Mouse (Mus musculus): ENCODE measurements around the gene Gab2. TPM values are rescaled to one million over a fixed set of nuclear protein-coding genes. Genes with fewer than 3 reads are reported as not detected.
A peak's percentile ranks its signal among the peaks of the same experiment; 100 is the strongest.

The Gab2 gene
- polyA plus RNA-seq, 1 experiment: 9.2 TPM

DNA sequence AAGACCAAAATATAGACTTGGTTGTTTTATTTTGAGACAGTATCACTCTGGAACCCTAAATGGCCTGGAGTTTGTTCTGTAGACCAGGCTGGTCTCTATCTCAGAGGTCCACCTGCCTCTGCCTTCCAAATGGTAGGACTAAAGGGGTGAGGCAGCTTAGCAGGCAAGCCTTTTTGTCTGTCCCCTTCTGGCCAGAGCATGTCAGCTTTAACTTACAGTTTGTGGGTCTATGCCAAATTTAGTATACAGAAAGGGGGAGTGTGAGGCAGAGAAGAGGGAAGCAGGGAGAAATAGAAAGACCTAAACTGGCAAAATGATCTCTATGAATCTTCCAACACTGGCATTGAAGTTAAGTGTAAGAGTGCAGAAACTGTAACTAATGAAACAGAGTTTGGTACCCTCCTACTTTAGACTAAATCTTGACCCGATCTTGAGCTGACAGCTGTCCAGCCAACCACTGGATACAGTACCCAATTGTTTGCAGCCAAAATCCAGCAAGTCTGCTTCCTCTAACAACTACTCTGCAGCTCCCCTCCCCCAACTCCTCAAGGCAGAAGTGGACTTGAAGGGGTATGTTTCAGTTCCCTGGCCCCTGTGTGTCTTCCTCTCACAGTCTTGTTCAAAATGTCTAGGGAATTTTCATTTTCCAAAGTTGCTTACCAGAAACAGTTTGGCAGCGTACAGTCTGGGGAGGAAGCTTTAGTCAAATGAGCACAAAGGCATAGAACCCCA lies 73.5 kb downstream of the Gab2 start:
- Histone ChIP-seq H3K4me3 (replicated peaks; ENCODE audit: control insufficient read depth, low read depth, low read length) (no peak overlapping the region), H3K4me1 (ENCODE audit: control insufficient read depth, insufficient read depth, low read length) (no peaks in the 10 kb centered on the region; the same call in 1 of the 2 replicates), H3K27ac (ENCODE audit: control insufficient read depth, insufficient read depth, low read depth, low read length, poor library complexity) (peak overlapping the region; percentile 12)
- WGBS: 35% methylated on average over 2 of the region's 2 CpGs
- TF ChIP-seq POLR2A (IDR thresholded peaks at IDR 0.05; ENCODE audit: borderline replicate concordance, control insufficient read depth, low read depth, low read length) (no peak), CTCF (IDR thresholded peaks at IDR 0.05; ENCODE audit: control insufficient read depth, insufficient read depth, low read length) (no peak)

GRCm38 (mm10) chr7:97164261-97164660 lies 82.9 kb downstream of the Gab2 start:
- WGBS: 69% methylated on average over 1 of the region's 1 CpGs
- Histone ChIP-seq H3K27ac (ENCODE audit: control insufficient read depth, insufficient read depth, low read depth, low read length, poor library complexity) (no peak overlapping the region), H3K4me1 (ENCODE audit: control insufficient read depth, insufficient read depth, low read length) (no peaks in the 10 kb centered on the region), H3K4me3 (replicated peaks; ENCODE audit: control insufficient read depth, low read depth, low read length) (no peak overlapping the region)
- TF ChIP-seq CTCF (IDR thresholded peaks at IDR 0.05; ENCODE audit: control insufficient read depth, insufficient read depth, low read length) (no peak), POLR2A (IDR thresholded peaks at IDR 0.05; ENCODE audit: borderline replicate concordance, control insufficient read depth, low read depth, low read length) (no peak)

GRCm38 (mm10) chr7:97171089-97171488 lies 89.7 kb downstream of the Gab2 start:
- 92% methylated on average over 1 of the region's 1 CpGs for WGBS
- H3K27ac ChIP-seq (ENCODE audit: control insufficient read depth, insufficient read depth, low read depth, low read length, poor library complexity): no peak overlapping the region
- H3K4me1 ChIP-seq (ENCODE audit: control insufficient read depth, insufficient read depth, low read length): no peaks in the 10 kb centered on the region; the same call in 1 of the 2 replicates
- TF ChIP-seq CTCF (IDR thresholded peaks at IDR 0.05; ENCODE audit: control insufficient read depth, insufficient read depth, low read length): no peak
- TF ChIP-seq POLR2A (IDR thresholded peaks at IDR 0.05; ENCODE audit: borderline replicate concordance, control insufficient read depth, low read depth, low read length): no peak
- no peak overlapping the region for H3K4me3 ChIP-seq (replicated peaks; ENCODE audit: control insufficient read depth, low read depth, low read length)

DNA sequence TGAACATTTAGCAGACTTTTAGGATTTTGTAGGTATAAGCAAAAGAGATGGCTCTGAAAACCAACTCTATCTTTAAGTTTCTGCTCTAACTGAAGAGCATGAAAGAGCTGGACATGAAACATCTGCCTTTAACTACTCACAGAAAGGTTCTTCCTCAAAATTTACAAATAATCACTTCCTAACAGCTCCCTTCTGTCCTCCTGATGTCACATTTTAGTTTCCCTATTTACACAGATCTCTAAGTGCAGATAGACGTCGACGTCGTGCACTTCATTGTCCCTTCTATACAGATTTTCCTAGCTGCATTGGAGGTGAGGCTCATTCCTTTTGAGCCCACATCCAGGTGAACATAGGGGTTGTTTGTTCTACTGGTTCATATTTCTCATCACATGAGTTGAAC lies 90.3 kb downstream of the Gab2 start:
- 4% methylated on average over 4 of the region's 4 CpGs for WGBS
- no peak for TF ChIP-seq CTCF (IDR thresholded peaks at IDR 0.05; ENCODE audit: control insufficient read depth, insufficient read depth, low read length)
- TF ChIP-seq POLR2A (IDR thresholded peaks at IDR 0.05; ENCODE audit: borderline replicate concordance, control insufficient read depth, low read depth, low read length): no peak
- Histone ChIP-seq H3K4me1 (ENCODE audit: control insufficient read depth, insufficient read depth, low read length) (no peaks in the 10 kb centered on the region; the same call in 1 of the 2 replicates), H3K27ac (ENCODE audit: control insufficient read depth, insufficient read depth, low read depth, low read length, poor library complexity) (no peak overlapping the region), H3K4me3 (replicated peaks; ENCODE audit: control insufficient read depth, low read depth, low read length) (no peak overlapping the region)

DNA sequence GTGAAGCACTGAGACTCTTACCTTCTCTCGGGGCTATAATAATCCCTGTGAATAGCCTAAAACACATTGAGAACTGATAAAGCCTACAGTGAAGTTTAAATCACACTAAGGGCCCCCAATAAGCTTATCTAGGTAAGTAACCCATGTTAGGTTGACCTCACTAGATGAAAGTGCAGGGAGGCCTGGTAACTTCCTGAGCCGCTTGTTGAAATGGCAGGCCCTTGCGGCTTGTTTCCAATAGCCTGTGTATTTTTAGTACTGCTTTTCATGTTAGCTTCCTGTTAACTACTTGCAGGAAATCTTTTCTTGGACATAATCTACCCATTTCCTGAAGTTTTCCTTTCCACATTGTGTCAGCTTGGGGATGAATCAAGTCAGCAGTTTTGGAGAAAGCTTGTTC lies 90.7 kb downstream of the Gab2 start:
- WGBS: 7% methylated on average over 3 of the region's 3 CpGs
- H3K27ac ChIP-seq (ENCODE audit: control insufficient read depth, insufficient read depth, low read depth, low read length, poor library complexity): peak overlapping the region; percentile 41; the same call in 1 of the 2 replicates
- no peaks in the 10 kb centered on the region; the same call in 1 of the 2 replicates for H3K4me1 ChIP-seq (ENCODE audit: control insufficient read depth, insufficient read depth, low read length)
- no peak for TF ChIP-seq POLR2A (IDR thresholded peaks at IDR 0.05; ENCODE audit: borderline replicate concordance, control insufficient read depth, low read depth, low read length)
- no peak for TF ChIP-seq CTCF (IDR thresholded peaks at IDR 0.05; ENCODE audit: control insufficient read depth, insufficient read depth, low read length)
- H3K4me3 ChIP-seq (replicated peaks; ENCODE audit: control insufficient read depth, low read depth, low read length): no peak overlapping the region

- WGBS: 68% methylated on average over 1 of the region's 1 CpGs
- Histone ChIP-seq H3K4me1 (ENCODE audit: control insufficient read depth, insufficient read depth, low read length) (no peaks in the 10 kb centered on the region; the same call in 1 of the 2 replicates), H3K4me3 (replicated peaks; ENCODE audit: control insufficient read depth, low read depth, low read length) (no peak overlapping the region), H3K27ac (ENCODE audit: control insufficient read depth, insufficient read depth, low read depth, low read length, poor library complexity) (no peak overlapping the region)
- TF ChIP-seq CTCF (IDR thresholded peaks at IDR 0.05; ENCODE audit: control insufficient read depth, insufficient read depth, low read length) (no peak), POLR2A (IDR thresholded peaks at IDR 0.05; ENCODE audit: borderline replicate concordance, control insufficient read depth, low read depth, low read length) (no peak)
These were observed 100.5 kb downstream of the Gab2 start for GRCm38 (mm10) chr7:97181931-97182330.

- no peak overlapping the region for H3K27ac ChIP-seq (ENCODE audit: control insufficient read depth, insufficient read depth, low read depth, low read length, poor library complexity)
- 83% methylated on average over 4 of the region's 4 CpGs for WGBS
- TF ChIP-seq CTCF (IDR thresholded peaks at IDR 0.05; ENCODE audit: control insufficient read depth, insufficient read depth, low read length): no peak
- no peak for TF ChIP-seq POLR2A (IDR thresholded peaks at IDR 0.05; ENCODE audit: borderline replicate concordance, control insufficient read depth, low read depth, low read length)
- peaks cover 1% of the 10 kb centered on the region for H3K4me1 ChIP-seq (ENCODE audit: control insufficient read depth, insufficient read depth, low read length)
- H3K4me3 ChIP-seq (replicated peaks; ENCODE audit: control insufficient read depth, low read depth, low read length): no peak overlapping the region
These were observed 102.0 kb downstream of the Gab2 start for GRCm38 (mm10) chr7:97183426-97183825.

- no peak overlapping the region for H3K4me3 ChIP-seq (replicated peaks; ENCODE audit: control insufficient read depth, low read depth, low read length)
- peaks cover 1% of the 10 kb centered on the region for H3K4me1 ChIP-seq (ENCODE audit: control insufficient read depth, insufficient read depth, low read length)
- no peak for TF ChIP-seq CTCF (IDR thresholded peaks at IDR 0.05; ENCODE audit: control insufficient read depth, insufficient read depth, low read length)
- TF ChIP-seq POLR2A (IDR thresholded peaks at IDR 0.05; ENCODE audit: borderline replicate concordance, control insufficient read depth, low read depth, low read length): no peak
- WGBS: 31% methylated on average over 1 of the region's 1 CpGs
- no peak overlapping the region for H3K27ac ChIP-seq (ENCODE audit: control insufficient read depth, insufficient read depth, low read depth, low read length, poor library complexity)
These were observed 102.6 kb downstream of the Gab2 start for GRCm38 (mm10) chr7:97184005-97184404.

Data from bone marrow, adult 2 months (tissue).